In the genomic region with DNA sequence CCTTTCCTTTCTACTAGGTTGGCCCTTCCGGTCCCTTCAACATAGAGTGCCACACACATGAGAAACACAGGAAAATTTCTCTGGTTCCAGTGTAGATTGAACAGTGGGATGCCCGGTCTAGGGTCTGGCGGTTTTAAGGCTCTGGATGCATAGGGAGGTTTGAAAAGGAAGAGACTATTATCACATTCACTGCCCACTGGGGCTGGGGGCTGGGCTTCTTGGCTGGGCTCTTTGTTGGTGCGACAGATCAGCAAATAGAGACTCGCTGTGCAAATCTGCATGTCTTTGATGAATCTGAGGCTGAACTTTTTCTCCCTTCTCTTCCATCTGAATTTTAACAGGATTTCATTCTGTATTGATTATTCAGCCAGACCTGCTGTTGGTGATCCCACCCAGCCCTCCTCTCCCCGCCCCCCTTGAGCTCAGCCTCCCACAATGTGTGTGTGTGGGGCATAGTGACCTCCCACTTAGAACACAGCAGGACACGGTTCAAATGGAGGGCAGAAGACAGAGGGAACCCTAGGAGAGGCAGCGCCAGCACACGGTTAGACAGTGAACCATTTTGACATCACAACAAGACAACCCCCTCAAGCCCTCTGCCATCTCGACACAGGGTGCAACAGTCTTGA, we compare ENCODE assay signal across 13 mouse cellular contexts.
DNase-seq lines count a peak whose midpoint lies in the region; ATAC-seq lines count a peak whose summit lies in the region.
"Had no signal": no experiment of that assay in that cellular context is flagged by ENCODE, and none has a peak within 500 bp of the region (broad histone marks: within the 10 kb centered on the region; RNA-seq: fewer than 3 reads in every experiment).

No protein-coding gene starts in this region.

- H3K4me1 ChIP-seq in hindbrain, embryonic 16.5 days (ENCODE audit: control insufficient read depth, insufficient read depth, low read depth, low read length): peaks cover 9% of the 10 kb centered on the region
- H3K4me1 ChIP-seq in neural tube, embryonic 11.5 days (ENCODE audit: control insufficient read depth, insufficient read depth, low read length): peaks cover 15% of the 10 kb centered on the region

- H3K27me3 ChIP-seq in hindbrain, embryonic 16.5 days (replicated peaks; ENCODE audit: control insufficient read depth, insufficient read depth, low read length): no peaks in the 10 kb centered on the region
- H3K27me3 ChIP-seq in neural tube, embryonic 11.5 days (ENCODE audit: control insufficient read depth, insufficient read depth, low read length): no peaks in the 10 kb centered on the region
- H3K27me3 ChIP-seq: embryonic facial prominence, embryonic 12.5 days had no signal

- H3K9me3 ChIP-seq in hindbrain, embryonic 16.5 days (ENCODE audit: control insufficient read depth, low read length): no peaks in the 10 kb centered on the region
- no peaks in the 10 kb centered on the region for H3K9me3 ChIP-seq in neural tube, embryonic 11.5 days (ENCODE audit: control insufficient read depth, low read length)
- H3K9me3 ChIP-seq: embryonic facial prominence, embryonic 12.5 days had no signal

- no peak overlapping the region for H3K4me3 ChIP-seq in hindbrain, embryonic 16.5 days (ENCODE audit: low read length)
- no peak overlapping the region for H3K4me3 ChIP-seq in neural tube, embryonic 11.5 days (ENCODE audit: low read depth, low read length)
- H3K4me3 ChIP-seq: embryonic facial prominence, embryonic 12.5 days had no signal

- H3K9ac ChIP-seq in hindbrain, embryonic 16.5 days (ENCODE audit: low read depth, low read length): no peak overlapping the region
- no peak overlapping the region for H3K9ac ChIP-seq in neural tube, embryonic 11.5 days (ENCODE audit: low read length)
- H3K9ac ChIP-seq: embryonic facial prominence, embryonic 12.5 days had no signal

- intact Hi-C loops in left cerebral cortex, postnatal 10 days (cut with DNase I): no loop called here

- peak overlapping the region; percentile 41; the same call in 1 of the 2 replicates for H3K27ac ChIP-seq in hindbrain, embryonic 16.5 days (ENCODE audit: low read depth, low read length)
- 0 out of 2 replicates have a peak overlapping the region, but pooled peaks have one; percentile 46 for H3K27ac ChIP-seq in neural tube, embryonic 11.5 days (ENCODE audit: low read depth, low read length)
- H3K27ac ChIP-seq: embryonic facial prominence, embryonic 12.5 days had no signal

- peak; percentile 66 for DNase-seq in R1 (ENCODE audit: low read depth, low spot score)
- DNase-seq in embryo, embryonic 9.5 days (ENCODE audit: extremely low spot score): peak; percentile 52
- peak; percentile 78 for DNase-seq in neural tube, embryonic 11.5 days (ENCODE audit: low spot score)
- no peak for DNase-seq in cerebellum, postnatal 25 days
- no peak for DNase-seq in heart, adult 11 months
- no peak for DNase-seq in left cerebral cortex, postnatal 10 days (ENCODE audit: extremely low spot score in 1 of 2, low spot score in 2 of 2)
- DNase-seq: adrenal gland, postnatal 25 days; cerebellum, adult 11-12 months; kidney, postnatal 14 days; lung, postnatal 14 days; thymus, adult 2 months had no signal

- 10% methylated on average over 10 of the region's 10 CpGs for WGBS in hindbrain, embryonic 16.5 days
- 10% methylated on average over 10 of the region's 10 CpGs for WGBS in neural tube, embryonic 11.5 days

- H3K4me2 ChIP-seq in hindbrain, embryonic 16.5 days (ENCODE audit: low read length): no peak overlapping the region
- H3K4me2 ChIP-seq in neural tube, embryonic 11.5 days (ENCODE audit: low read depth): no peak overlapping the region; the same call in none of the 2 replicates
- H3K4me2 ChIP-seq: embryonic facial prominence, embryonic 12.5 days had no signal

- H3K36me3 ChIP-seq in hindbrain, embryonic 16.5 days (ENCODE audit: control insufficient read depth, insufficient read depth, low read length): no peaks in the 10 kb centered on the region
- H3K36me3 ChIP-seq in neural tube, embryonic 11.5 days (ENCODE audit: control insufficient read depth, insufficient read depth, low read length): no peaks in the 10 kb centered on the region

- ATAC-seq in hindbrain, embryonic 16.5 days: peak; percentile 65
- peak; percentile 91 for ATAC-seq in neural tube, embryonic 11.5 days (ENCODE audit: insufficient read depth, low FRiP score, low TSS enrichment)

Comparison
In these comparisons a context has a peak if more than half of its experiments do, and no peak if none do; other contexts are left out.
1. DNase-seq: peak in R1 (single experiment), embryo, embryonic 9.5 days (single experiment) and neural tube, embryonic 11.5 days (single experiment); none in cerebellum, postnatal 25 days (0 of 2), heart, adult 11 months (single experiment) and left cerebral cortex, postnatal 10 days (0 of 2).